Mouse (Mus musculus) common myeloid progenitor, adult 5-6 weeks (primary cell): Measurements from ENCODE around the gene 4933417A18Rik. TPM values are rescaled to one million over a fixed set of nuclear protein-coding genes. Genes with fewer than 3 reads are reported as not detected.
"Not testable (repeated sequence)": the region's sequence is repeated elsewhere in the genome, so short reads cannot be mapped to it uniquely, and the experiment has no call there.

Experiments
- ATAC-seq: replicated peaks from 2 replicates; pipeline ENCODE4 v1.8.0; 2016; ENCODE audit warnings: low read depth, mild to moderate bottlenecking, moderate TSS enrichment, inconsistent platforms; ENCODE audit not compliant: poor library complexity, severe bottlenecking
- total RNA-seq: library from RNA; stranded (forward); fragments of 200-1000, 187-1606 nt; gene quantifications from 2 replicates; pipeline ENCODE4 v1.2.3, GENCODE M21; 2017

The 4933417A18Rik gene
- not detected in 2 replicates for total RNA-seq

GRCm38 (mm10) chr13:34924210-34924609, at the start of gene 4933417A18Rik, which contains the start of gene Fam217a:
Gene 4933417A18Rik (plus strand): TSS chr13:34924409.
Gene Fam217a (minus strand): TSS chr13:34924310.
- ATAC-seq, result no peak

GRCm38 (mm10) chr13:34874736-34875135, 49.5 kb upstream of the 4933417A18Rik start:
- ATAC-seq, result not testable (repeated sequence)

- ATAC-seq, result peak; percentile 67
Observed at GRCm38 (mm10) chr13:34875166-34875710, 49.0 kb upstream of the 4933417A18Rik start, which contains the start of gene Prpf4b. Gene Prpf4b (plus strand): TSS chr13:34875302.

- ATAC-seq, result peak; percentile 46
Observed at GRCm38 (mm10) chr13:34875741-34876445, 48.3 kb upstream of the 4933417A18Rik start.

- no peak for ATAC-seq
Observed at GRCm38 (mm10) chr13:34876481-34876880, 47.7 kb upstream of the 4933417A18Rik start.

- ATAC-seq, result no peak
Observed at GRCm38 (mm10) chr13:34892871-34893270, 31.3 kb upstream of the 4933417A18Rik start.

GRCm38 (mm10) chr13:34914614-34915013, 9.6 kb upstream of the 4933417A18Rik start:
- peak; percentile 83 for ATAC-seq

GRCm38 (mm10) chr13:34916520-34917167, 7.6 kb upstream of the 4933417A18Rik start:
- no peak for ATAC-seq

GRCm38 (mm10) chr13:34934931-34935644, 10.9 kb downstream of the 4933417A18Rik start:
- no peak for ATAC-seq

GRCm38 (mm10) chr13:34942370-34942769, 18.2 kb downstream of the 4933417A18Rik start:
- no peak for ATAC-seq

GRCm38 (mm10) chr13:34951437-34951836, 27.2 kb downstream of the 4933417A18Rik start:
- ATAC-seq, result peak; percentile 96

GRCm38 (mm10) chr13:34956901-34957300, 32.7 kb downstream of the 4933417A18Rik start:
- no peak for ATAC-seq

- ATAC-seq, result not testable (repeated sequence)
Observed at GRCm38 (mm10) chr13:34958158-34958557, 33.9 kb downstream of the 4933417A18Rik start.

GRCm38 (mm10) chr13:34960996-34961770, 37.0 kb downstream of the 4933417A18Rik start:
- no peak for ATAC-seq

- peak; percentile 69 for ATAC-seq
Observed at GRCm38 (mm10) chr13:34963511-34964397, 39.5 kb downstream of the 4933417A18Rik start, which contains the start of gene Eci3. Gene Eci3 (minus strand): TSS chr13:34963810.

- ATAC-seq, result peak; percentile 29; the same call in 1 of the 2 replicates
Observed at GRCm38 (mm10) chr13:34964419-34964818, 40.2 kb downstream of the 4933417A18Rik start.

- no peak for ATAC-seq
Observed at GRCm38 (mm10) chr13:34964866-34965265, 40.7 kb downstream of the 4933417A18Rik start.

GRCm38 (mm10) chr13:34965647-34966046, 41.4 kb downstream of the 4933417A18Rik start:
- ATAC-seq, result peak; percentile 45; the same call in 1 of the 2 replicates
